Mouse (Mus musculus) liver, embryonic 14.5 days (tissue): Measurements from ENCODE around the gene Prep. TPM values are rescaled to one million over a fixed set of nuclear protein-coding genes. Genes with fewer than 3 reads are reported as not detected.

Experiments
- ATAC-seq: fragments of 200-750 bp; cut with Nextera tagmentation; 2 replicates; pipeline ENCODE4 v1.8.0; 2017; ENCODE audit warnings: moderate number of reproducible peaks, mild to moderate bottlenecking, moderate library complexity; ENCODE audit not compliant: insufficient read depth
- DNase-seq, 3 experiments: peaks; one replicate each; pipeline ENCODE4 v3.0.0-alpha.2; 2012 to 2013; ENCODE audit warnings: low read depth in 3 of 3, low spot score in 3 of 3
- H3K27ac ChIP-seq: fragments of 300-500 bp; sonication (generic); 2 replicates; pipeline ENCODE4 v1.5.1; 2014; ENCODE audit warnings: moderate library complexity, mild to moderate bottlenecking, control low read depth, inconsistent platforms
- H3K27me3 ChIP-seq: fragments of 300-500 bp; sonication (generic); 2 replicates; pipeline ENCODE4 v1.6.1; 2014; ENCODE audit warnings: mild to moderate bottlenecking, low read length, moderate library complexity; ENCODE audit not compliant: control insufficient read depth, insufficient read depth
- H3K36me3 ChIP-seq: fragments of 300-500 bp; sonication (generic); replicated peaks from 2 replicates; pipeline ENCODE4 v1.6.1; 2014; ENCODE audit warnings: low read depth; ENCODE audit not compliant: control insufficient read depth, insufficient read depth
- H3K4me1 ChIP-seq, 2 experiments: fragments of 200-500 bp in 1 of 2; fragments of 300-500 bp in 1 of 2; sonication (generic) in 1 of 2; replicated peaks; 2 replicates each; pipeline ENCODE4 v1.6.1; 2012 to 2014; ENCODE audit warnings: antibody characterized with exemption in 1 of 2, inconsistent platforms in 1 of 2, low read length in 1 of 2; ENCODE audit not compliant: control insufficient read depth in 2 of 2, insufficient read depth in 2 of 2
- H3K4me2 ChIP-seq: fragments of 300-500 bp; sonication (generic); 2 replicates; pipeline ENCODE4 v1.6.1; 2014; ENCODE audit warnings: low read depth, mild to moderate bottlenecking, control low read depth, moderate library complexity
- H3K4me3 ChIP-seq, 2 experiments: fragments of 200-500 bp in 1 of 2; fragments of 300-500 bp in 1 of 2; sonication (generic) in 1 of 2; 2 replicates each; pipeline ENCODE4 v1.5.1; 2012 to 2014; ENCODE audit warnings: low read depth in 2 of 2, low read length in 2 of 2, mild to moderate bottlenecking in 2 of 2, control low read depth in 1 of 2, inconsistent platforms in 1 of 2, moderate library complexity in 1 of 2; ENCODE audit not compliant: insufficient read depth in 1 of 2
- H3K9ac ChIP-seq: fragments of 300-500 bp; sonication (generic); replicated peaks from 2 replicates; pipeline ENCODE4 v1.6.1; 2014; ENCODE audit warnings: mild to moderate bottlenecking, control low read depth, moderate library complexity
- H3K9me3 ChIP-seq: fragments of 300-500 bp; sonication (generic); 2 replicates; pipeline ENCODE4 v1.6.1; 2016; ENCODE audit warnings: low read length, mixed read lengths; ENCODE audit not compliant: control insufficient read depth
- CTCF ChIP-seq: IDR thresholded peaks from 2 replicates; pipeline ENCODE4 v1.5.1; 2016; ENCODE audit warnings: antibody characterized with exemption, low read depth, control low read depth
- EP300 ChIP-seq: IDR thresholded peaks from 2 replicates; pipeline ENCODE4 v1.6.1; 2016; ENCODE audit warnings: antibody characterized with exemption, low read depth
- WGBS: fragments of 180-500 bp; shearing (Covaris S2); extraction: QIAGEN DNeasy Blood & Tissue Kit; methylation state at CpG from one replicate; pipeline ENCODE4 v1.1.7; 2014; ENCODE audit not compliant: insufficient replicate concordance; 5-methylcytosine and 5-hydroxymethylcytosine counted together
- polyA plus RNA-seq, 2 experiments: library from polyadenylated mRNA; depleted of rRNA in 1 of 2; stranded (reverse) in 1 of 2; unstranded in 1 of 2; fragments of >200 nt; fragmentation: Nextera tagmentation in 1 of 2; extraction: Ambion mirVana in 1 of 2; gene quantifications; 2 replicates each; pipeline versions ENCODE4 v1.2.1 to v1.2.3; 2012 to 2014

Gene Prep
- polyA plus RNA-seq, 2 experiments, result 4.6 to 6.7 TPM

- 83% methylated on average over 8 of the region's 8 CpGs for WGBS
- Histone ChIP-seq H3K27me3 (no peaks in the 10 kb centered on the region), H3K4me3 (no peak overlapping the region), H3K4me2 (no peak overlapping the region), H3K9me3 (no peaks in the 10 kb centered on the region), H3K9ac (no peak overlapping the region), H3K27ac (no peak overlapping the region), H3K4me1 (no peaks in the 10 kb centered on the region), H3K36me3 (peaks cover 4% of the 10 kb centered on the region)
- TF ChIP-seq CTCF (no peak), EP300 (no peak)
- no peak for DNase-seq
- no peak for ATAC-seq
Observed at GRCm38 (mm10) chr10:45118389-45118788, 51.4 kb downstream of the Prep start.

DNA sequence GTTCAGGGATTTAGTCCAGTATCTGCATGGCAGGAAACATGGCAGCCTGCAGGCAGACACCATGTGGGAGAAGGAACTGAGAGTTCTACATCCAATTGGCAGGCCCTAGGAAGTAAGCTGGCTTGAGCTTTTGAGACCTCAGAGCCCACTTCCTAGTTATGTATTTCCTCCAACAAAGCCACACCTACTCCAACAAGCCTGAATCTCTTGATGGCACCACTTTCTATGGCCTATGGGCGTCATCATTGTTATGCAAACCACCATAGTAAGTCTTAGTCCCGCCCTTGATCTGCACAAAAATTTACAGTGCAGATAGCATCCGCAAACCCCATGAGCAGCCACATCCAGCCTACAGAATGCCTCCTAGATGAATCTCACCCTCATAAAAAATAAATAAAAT is 54.6 kb downstream of the Prep start:
- H3K9me3 ChIP-seq, result no peaks in the 10 kb centered on the region
- H3K4me2 ChIP-seq, result no peak overlapping the region
- no peak for DNase-seq
- ATAC-seq, result no peak
- TF ChIP-seq CTCF (no peak), EP300 (no peak)
- 70% methylated on average over 3 of the region's 3 CpGs for WGBS
- no peak overlapping the region for H3K27ac ChIP-seq
- H3K27me3 ChIP-seq, result no peaks in the 10 kb centered on the region
- peaks cover 3% of the 10 kb centered on the region for H3K36me3 ChIP-seq
- no peak overlapping the region for H3K4me3 ChIP-seq
- no peaks in the 10 kb centered on the region for H3K4me1 ChIP-seq
- no peak overlapping the region for H3K9ac ChIP-seq

DNA sequence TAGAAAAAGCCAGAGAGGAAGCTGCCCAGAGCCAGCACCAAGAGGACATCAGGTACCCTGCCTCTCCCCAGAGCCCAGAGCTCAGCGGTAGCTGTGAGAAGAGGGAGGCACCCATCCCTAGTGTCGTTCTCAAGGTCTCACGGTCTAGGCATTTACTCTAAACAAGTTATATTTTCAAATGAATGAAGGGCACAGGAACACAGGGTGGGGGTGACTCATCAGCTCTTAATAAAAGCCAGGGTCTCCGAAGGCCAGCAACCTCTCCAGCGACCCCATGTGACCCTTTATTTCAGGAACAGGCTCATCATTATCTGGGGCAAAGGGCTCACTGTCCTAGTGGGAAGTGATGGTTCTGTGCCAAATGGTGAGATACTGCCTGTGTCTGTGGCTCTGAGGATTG is 55.5 kb downstream of the Prep start:
- H3K27me3 ChIP-seq, result no peaks in the 10 kb centered on the region
- no peak for TF ChIP-seq EP300
- no peak for TF ChIP-seq CTCF
- H3K9ac ChIP-seq, result no peak overlapping the region
- ATAC-seq, result no peak
- no peak overlapping the region for H3K27ac ChIP-seq
- no peak overlapping the region for H3K4me3 ChIP-seq
- no peaks in the 10 kb centered on the region for H3K9me3 ChIP-seq
- H3K36me3 ChIP-seq, result no peaks in the 10 kb centered on the region; the same call in 1 of the 2 replicates
- no peak overlapping the region for H3K4me2 ChIP-seq
- no peak for DNase-seq
- no peaks in the 10 kb centered on the region for H3K4me1 ChIP-seq
- 75% methylated on average over 5 of the region's 5 CpGs for WGBS

GRCm38 (mm10) chr10:45123011-45123410 is 56.0 kb downstream of the Prep start:
- Histone ChIP-seq H3K27ac (no peak overlapping the region), H3K9ac (no peak overlapping the region), H3K4me2 (no peak overlapping the region), H3K27me3 (no peaks in the 10 kb centered on the region), H3K9me3 (no peaks in the 10 kb centered on the region), H3K4me1 (no peaks in the 10 kb centered on the region), H3K36me3 (no peaks in the 10 kb centered on the region; the same call in 1 of the 2 replicates), H3K4me3 (no peak overlapping the region)
- TF ChIP-seq EP300 (no peak), CTCF (no peak)
- WGBS, result 66% methylated on average over 6 of the region's 6 CpGs
- DNase-seq (no peak), ATAC-seq (no peak)

- H3K36me3 ChIP-seq, result no peaks in the 10 kb centered on the region; the same call in 1 of the 2 replicates
- H3K9ac ChIP-seq, result no peak overlapping the region
- no peaks in the 10 kb centered on the region for H3K9me3 ChIP-seq
- 84% methylated on average over 11 of the region's 11 CpGs for WGBS
- no peaks in the 10 kb centered on the region for H3K27me3 ChIP-seq
- H3K4me3 ChIP-seq, result no peak overlapping the region
- H3K4me2 ChIP-seq, result no peak overlapping the region
- ATAC-seq (no peak), DNase-seq (no peak)
- peaks cover 7 to 10% of the 10 kb centered on the region in 2 experiments; a peak in 3 of 4 replicates for H3K4me1 ChIP-seq
- TF ChIP-seq EP300, result no peak
- no peak for TF ChIP-seq CTCF
- H3K27ac ChIP-seq, result no peak overlapping the region
Observed at GRCm38 (mm10) chr10:45129105-45129504, 62.1 kb downstream of the Prep start.
